Mouse (Mus musculus) layer of hippocampus, postnatal 36 days (tissue): ENCODE results near the gene Zfp62. TPM values are rescaled to one million over a fixed set of nuclear protein-coding genes. Genes with fewer than 3 reads are reported as not detected.

ENCODE experiments used
- DNase-seq, 2 experiments: peaks; one replicate each; pipeline ENCODE4 v3.0.0; 2022
- total RNA-seq, 2 experiments: library from RNA; stranded (reverse); gene quantifications; 2 replicates each; pipeline ENCODE4 v1.2.3; 2021

Zfp62 gene
- total RNA-seq, 2 experiments from 2014 or later: 45.0 to 48.7 TPM

GRCm38 (mm10) chr11:49205080-49205590 is 2.0 kb downstream of the Zfp62 start:
- DNase-seq: no peak

- no peak for DNase-seq
Observed at GRCm38 (mm10) chr11:49207495-49207894, 4.4 kb downstream of the Zfp62 start.

- DNase-seq: no peak
Observed at GRCm38 (mm10) chr11:49212577-49212976, 9.5 kb downstream of the Zfp62 start.

- DNase-seq: no peak
Observed at GRCm38 (mm10) chr11:49213505-49213904, 10.4 kb downstream of the Zfp62 start.

- no peak for DNase-seq
Observed at GRCm38 (mm10) chr11:49219271-49219670, 16.2 kb downstream of the Zfp62 start.

GRCm38 (mm10) chr11:49224455-49224854 is 21.4 kb downstream of the Zfp62 start:
- no peak for DNase-seq

GRCm38 (mm10) chr11:49232781-49233180 is 29.7 kb downstream of the Zfp62 start:
- DNase-seq: no peak

- DNase-seq: no peak
Observed at GRCm38 (mm10) chr11:49235459-49236207, 32.5 kb downstream of the Zfp62 start.

GRCm38 (mm10) chr11:49236891-49237290 is 33.8 kb downstream of the Zfp62 start:
- DNase-seq: no peak

GRCm38 (mm10) chr11:49237532-49237931 is 34.4 kb downstream of the Zfp62 start:
- no peak for DNase-seq

GRCm38 (mm10) chr11:49240310-49240709 is 37.2 kb downstream of the Zfp62 start:
- no peak for DNase-seq

- no peak for DNase-seq
Observed at GRCm38 (mm10) chr11:49240874-49241273, 37.8 kb downstream of the Zfp62 start.

- no peak for DNase-seq
Observed at GRCm38 (mm10) chr11:49241471-49241870, 38.4 kb downstream of the Zfp62 start.

GRCm38 (mm10) chr11:49242944-49243626 is 40.0 kb downstream of the Zfp62 start:
- no peak for DNase-seq

GRCm38 (mm10) chr11:49243727-49244594 is 40.9 kb downstream of the Zfp62 start, which contains the start of gene Mgat1:
TSS of gene Mgat1 (plus strand) at chr11:49244191.
- peak; percentile 89 for DNase-seq

- DNase-seq: no peak
Observed at GRCm38 (mm10) chr11:49244595-49244930, 41.5 kb downstream of the Zfp62 start.

GRCm38 (mm10) chr11:49245176-49245575 is 42.1 kb downstream of the Zfp62 start:
- no peak for DNase-seq

- no peak for DNase-seq
Observed at GRCm38 (mm10) chr11:49245634-49246415, 42.7 kb downstream of the Zfp62 start.

- no peak for DNase-seq
Observed at GRCm38 (mm10) chr11:49246523-49246922, 43.4 kb downstream of the Zfp62 start.

GRCm38 (mm10) chr11:49247255-49247654 is 44.2 kb downstream of the Zfp62 start:
- no peak for DNase-seq

GRCm38 (mm10) chr11:49248226-49248973 is 45.3 kb downstream of the Zfp62 start:
- no peak for DNase-seq
